Mouse (Mus musculus) forebrain, embryonic 16.5 days (tissue): ENCODE data around the gene Nars2. TPM values are rescaled to one million over a fixed set of nuclear protein-coding genes. Genes with fewer than 3 reads are reported as not detected.
A peak's percentile ranks its signal among the peaks of the same experiment; 100 is the strongest.

Source experiments
- ATAC-seq: fragments of 200-750 bp; cut with Nextera tagmentation; 2 replicates; pipeline ENCODE4 v1.8.0; 2017; ENCODE audit warnings: mild to moderate bottlenecking, moderate library complexity
- H3K27ac ChIP-seq: fragments of 300-500 bp; sonication (generic); 2 replicates; pipeline ENCODE4 v1.5.1; 2014; ENCODE audit warnings: low read length, control low read depth
- H3K27me3 ChIP-seq: fragments of 300-500 bp; sonication (generic); replicated peaks from 2 replicates; pipeline ENCODE4 v1.6.1; 2014; ENCODE audit warnings: low read length; ENCODE audit not compliant: control insufficient read depth, insufficient read depth
- H3K36me3 ChIP-seq: fragments of 300-500 bp; sonication (generic); 2 replicates; pipeline ENCODE4 v1.6.1; 2014; ENCODE audit not compliant: control insufficient read depth, insufficient read depth
- H3K4me1 ChIP-seq: fragments of 300-500 bp; sonication (generic); replicated peaks from 2 replicates; pipeline ENCODE4 v1.6.1; 2014; ENCODE audit warnings: low read length; ENCODE audit not compliant: control insufficient read depth, insufficient read depth
- H3K4me2 ChIP-seq: fragments of 300-500 bp; sonication (generic); 2 replicates; pipeline ENCODE4 v1.6.1; 2014; ENCODE audit warnings: mild to moderate bottlenecking, low read length, control low read depth
- H3K4me3 ChIP-seq: fragments of 300-500 bp; sonication (generic); replicated peaks from 2 replicates; pipeline ENCODE4 v1.5.1; 2014; ENCODE audit warnings: mild to moderate bottlenecking, low read length, control low read depth
- H3K9ac ChIP-seq: fragments of 300-500 bp; sonication (generic); replicated peaks from 2 replicates; pipeline ENCODE4 v1.6.1; 2014; ENCODE audit warnings: low read depth, low read length, control low read depth
- H3K9me3 ChIP-seq: fragments of 300-500 bp; sonication (generic); 2 replicates; pipeline ENCODE4 v1.6.1; 2016; ENCODE audit warnings: low read length; ENCODE audit not compliant: control insufficient read depth
- WGBS: fragments of 180-500 bp; shearing (Covaris S2); extraction: QIAGEN DNeasy Blood & Tissue Kit; methylation state at CpG from one replicate; pipeline ENCODE4 v1.1.7; 2014; 5-methylcytosine and 5-hydroxymethylcytosine counted together
- polyA plus RNA-seq: library from polyadenylated mRNA; unstranded; fragments of >200 nt; fragmentation: Nextera tagmentation; extraction: Ambion mirVana; gene quantifications from 2 replicates; pipeline ENCODE4 v1.2.1, GENCODE M21; 2015

The Nars2 gene
- polyA plus RNA-seq, 1 experiment from 2014 or later, result 22.2 TPM

DNA sequence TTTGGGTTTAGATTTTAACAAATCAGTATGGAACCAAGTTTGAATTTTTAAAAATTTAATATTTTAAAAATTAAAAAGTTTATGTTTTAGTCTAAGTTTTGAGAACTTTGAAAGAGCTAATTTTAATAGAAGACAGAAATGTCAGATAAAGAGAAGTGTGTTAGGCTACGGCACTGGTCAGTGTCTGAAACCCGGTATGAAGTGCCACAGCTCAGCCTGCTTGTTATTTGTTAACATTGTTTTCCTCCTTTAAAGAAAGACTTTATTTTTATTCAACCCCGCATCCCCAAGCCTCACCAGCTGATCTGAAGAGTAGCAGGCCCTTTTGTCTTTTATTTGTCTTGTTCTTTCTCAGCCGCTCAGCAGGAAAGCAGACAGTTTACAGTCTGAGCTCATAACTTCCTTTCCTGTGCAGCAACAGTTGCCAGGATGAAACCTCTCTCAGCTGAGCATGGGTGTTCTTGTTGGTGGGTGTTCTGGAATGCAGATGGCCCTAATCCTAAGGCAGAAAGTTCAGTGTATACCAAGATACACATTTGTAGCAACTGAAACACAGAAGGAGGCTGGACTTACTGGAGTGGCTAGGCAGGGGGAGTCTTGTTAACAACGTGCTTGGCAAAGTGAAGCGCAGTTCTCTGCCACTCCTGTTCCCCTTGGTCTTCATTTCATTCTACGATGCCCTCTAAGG is 32.5 kb downstream of the Nars2 start:
- no peak; the same call in 1 of the 2 replicates for ATAC-seq
- H3K27ac ChIP-seq, result no peak overlapping the region
- H3K9me3 ChIP-seq, result no peaks in the 10 kb centered on the region
- H3K4me1 ChIP-seq, result peaks cover 13% of the 10 kb centered on the region
- no peak overlapping the region for H3K4me2 ChIP-seq
- 27% methylated on average over 7 of the region's 7 CpGs for WGBS
- no peaks in the 10 kb centered on the region for H3K27me3 ChIP-seq
- no peaks in the 10 kb centered on the region for H3K36me3 ChIP-seq
- no peak overlapping the region for H3K9ac ChIP-seq
- H3K4me3 ChIP-seq, result no peak overlapping the region

DNA sequence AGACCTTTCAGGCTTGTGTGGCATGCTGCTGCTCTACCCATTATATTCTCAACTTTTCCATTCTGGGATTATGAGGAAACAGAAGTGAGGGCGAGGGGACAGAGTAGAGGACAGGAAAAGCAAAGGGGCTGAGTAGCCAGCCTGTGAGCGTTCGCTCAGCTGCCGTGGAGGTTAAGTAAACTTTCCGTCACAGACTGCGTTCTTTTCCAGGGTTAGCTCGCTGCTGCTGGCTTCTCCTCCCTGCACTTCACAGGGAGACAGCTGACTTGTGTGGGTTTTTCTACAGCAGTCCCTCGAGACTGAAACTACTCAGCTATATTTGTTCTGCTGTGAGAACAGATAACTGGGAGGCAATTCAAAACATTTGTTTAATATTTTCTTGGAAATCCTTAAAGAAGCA is 34.5 kb downstream of the Nars2 start:
- Histone ChIP-seq H3K4me2 (no peak overlapping the region), H3K27ac (no peak overlapping the region), H3K9ac (no peak overlapping the region), H3K9me3 (no peaks in the 10 kb centered on the region), H3K4me3 (no peak overlapping the region), H3K27me3 (no peaks in the 10 kb centered on the region), H3K36me3 (no peaks in the 10 kb centered on the region), H3K4me1 (peaks cover 13% of the 10 kb centered on the region)
- 41% methylated on average over 8 of the region's 8 CpGs for WGBS
- ATAC-seq, result no peak

DNA sequence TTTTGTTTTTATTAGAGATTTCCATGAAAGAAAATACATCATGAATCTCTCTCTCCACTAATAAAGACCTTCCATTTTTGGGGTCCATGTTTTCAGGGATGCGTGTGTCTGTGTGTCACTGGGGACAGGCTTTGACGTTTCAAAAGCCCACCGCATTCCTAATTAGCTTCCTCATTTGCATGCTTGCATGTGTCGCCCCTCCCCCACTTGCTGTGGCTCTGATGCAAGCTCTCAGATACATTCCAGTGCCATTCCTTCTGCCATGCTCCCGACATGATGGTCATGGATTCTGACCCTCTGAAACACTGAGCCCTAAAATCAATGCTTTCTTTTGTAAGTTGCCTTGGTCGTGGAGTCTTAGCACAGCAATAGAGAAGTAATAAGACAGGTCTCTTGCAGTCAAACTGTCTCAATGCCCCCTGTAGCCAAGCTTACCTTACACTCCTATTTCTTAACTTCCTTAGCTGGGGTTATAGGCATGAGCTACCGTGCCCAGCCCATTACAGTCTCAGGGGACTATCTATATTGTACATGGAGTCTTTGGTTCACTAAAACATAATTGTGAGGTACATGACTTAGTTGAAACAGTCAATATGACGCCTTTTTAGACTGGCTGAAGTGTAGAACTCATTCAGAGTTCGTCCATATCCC is 35.6 kb downstream of the Nars2 start:
- Histone ChIP-seq H3K4me2 (peak overlapping the region; percentile 24), H3K9ac (no peak overlapping the region), H3K36me3 (no peaks in the 10 kb centered on the region), H3K9me3 (no peaks in the 10 kb centered on the region), H3K4me3 (no peak overlapping the region), H3K4me1 (peaks cover 13% of the 10 kb centered on the region), H3K27ac (no peak overlapping the region), H3K27me3 (no peaks in the 10 kb centered on the region)
- WGBS, result 21% methylated on average over 9 of the region's 9 CpGs
- ATAC-seq, result peak; percentile 78

DNA sequence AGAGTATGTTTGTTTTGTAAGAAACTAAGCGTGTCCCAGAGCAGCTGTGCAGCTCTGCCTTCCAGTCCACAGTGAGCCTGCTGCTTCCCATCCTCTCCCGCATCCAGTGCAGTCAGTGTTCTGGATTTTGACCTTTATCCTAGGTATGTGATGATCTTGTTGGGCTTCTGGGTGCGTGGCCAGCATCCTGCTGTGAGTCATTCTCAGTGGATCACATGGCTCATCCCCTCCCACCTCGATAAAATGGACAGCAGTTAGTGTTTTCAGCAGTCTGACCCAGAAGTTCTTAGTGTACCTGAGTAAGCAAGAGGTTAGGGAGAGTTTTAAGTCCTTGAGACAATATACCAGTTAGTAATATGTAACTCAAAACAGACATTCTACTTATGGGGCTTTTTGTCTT is 36.4 kb downstream of the Nars2 start:
- Histone ChIP-seq H3K9me3 (no peaks in the 10 kb centered on the region), H3K4me1 (peaks cover 13% of the 10 kb centered on the region), H3K9ac (no peak overlapping the region), H3K27ac (no peak overlapping the region), H3K27me3 (no peaks in the 10 kb centered on the region), H3K4me2 (no peak overlapping the region), H3K36me3 (no peaks in the 10 kb centered on the region), H3K4me3 (no peak overlapping the region)
- no peak for ATAC-seq
- WGBS, result 75% methylated on average over 4 of the region's 4 CpGs

DNA sequence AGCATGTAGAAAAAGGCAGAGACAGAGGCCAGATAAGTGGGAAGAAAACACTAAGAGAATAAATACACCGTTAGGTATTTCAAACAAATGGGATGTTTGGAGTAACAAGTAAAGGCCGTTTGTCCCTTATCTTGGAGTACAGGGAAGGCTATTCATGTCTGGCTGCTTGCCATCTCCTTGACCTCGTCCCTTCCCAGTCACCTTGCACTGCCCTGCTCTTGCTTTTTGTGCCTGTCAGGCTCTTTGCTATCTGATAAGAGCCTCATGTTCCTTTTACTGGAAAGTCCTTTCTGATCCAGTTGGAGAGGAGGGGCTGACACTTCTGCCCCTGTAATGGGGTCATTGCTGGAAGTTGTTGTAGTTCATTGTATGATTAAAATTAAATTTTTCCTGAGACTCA is 61.7 kb downstream of the Nars2 start:
- Histone ChIP-seq H3K4me2 (no peak overlapping the region), H3K9ac (no peak overlapping the region), H3K4me1 (no peaks in the 10 kb centered on the region), H3K9me3 (no peaks in the 10 kb centered on the region), H3K27me3 (no peaks in the 10 kb centered on the region), H3K27ac (no peak overlapping the region), H3K36me3 (no peaks in the 10 kb centered on the region), H3K4me3 (no peak overlapping the region)
- 64% methylated on average over 3 of the region's 3 CpGs for WGBS
- no peak for ATAC-seq

DNA sequence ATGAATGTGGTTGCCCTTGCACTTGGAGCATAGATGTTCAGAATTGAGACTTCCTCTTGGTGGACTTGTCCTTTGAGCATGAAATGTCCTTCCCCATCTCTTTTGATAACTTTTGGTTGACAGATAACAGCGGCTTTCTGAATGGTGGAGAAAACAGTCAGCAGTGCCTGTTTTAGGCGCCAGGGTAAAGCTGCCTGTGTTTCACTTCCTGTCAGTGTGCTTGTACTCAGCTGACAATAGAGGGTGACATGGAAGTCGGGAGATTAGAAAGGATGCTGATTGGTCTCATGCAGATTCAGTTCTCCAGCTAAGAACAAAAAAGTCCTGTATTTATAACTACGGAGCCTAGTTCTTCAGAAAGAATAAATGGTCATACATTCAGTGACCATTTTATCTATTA is 66.7 kb downstream of the Nars2 start:
- no peak overlapping the region for H3K4me3 ChIP-seq
- H3K27ac ChIP-seq, result no peak overlapping the region
- H3K27me3 ChIP-seq, result no peaks in the 10 kb centered on the region
- no peaks in the 10 kb centered on the region for H3K9me3 ChIP-seq
- WGBS, result 47% methylated on average over 4 of the region's 4 CpGs
- H3K36me3 ChIP-seq, result no peaks in the 10 kb centered on the region
- ATAC-seq, result no peak
- H3K4me1 ChIP-seq, result no peaks in the 10 kb centered on the region
- no peak overlapping the region for H3K4me2 ChIP-seq
- no peak overlapping the region for H3K9ac ChIP-seq

DNA sequence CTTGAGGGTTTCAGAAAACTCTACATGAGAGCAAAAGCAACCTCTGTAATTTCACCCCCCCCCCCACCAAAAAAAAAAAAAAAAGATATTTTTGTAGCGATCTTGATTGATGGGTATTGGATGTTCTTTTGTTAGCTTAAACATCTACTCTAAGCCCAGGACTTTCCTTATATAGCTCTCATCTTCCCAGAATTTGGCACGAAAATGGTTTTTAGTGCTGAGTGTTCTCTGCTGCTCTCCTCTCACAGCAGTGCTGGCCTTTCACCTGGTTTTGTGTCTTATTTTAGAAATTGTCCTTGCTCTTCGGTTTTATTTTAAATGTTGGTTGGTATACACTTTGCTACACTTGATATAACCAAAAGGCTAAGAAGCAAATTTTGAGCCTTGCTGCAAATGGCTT is 67.1 kb downstream of the Nars2 start:
- Histone ChIP-seq H3K27me3 (no peaks in the 10 kb centered on the region), H3K36me3 (no peaks in the 10 kb centered on the region), H3K9ac (no peak overlapping the region), H3K27ac (no peak overlapping the region), H3K4me3 (no peak overlapping the region), H3K4me1 (no peaks in the 10 kb centered on the region), H3K9me3 (no peaks in the 10 kb centered on the region), H3K4me2 (no peak overlapping the region)
- WGBS, result 86% methylated on average over 3 of the region's 3 CpGs
- no peak for ATAC-seq

DNA sequence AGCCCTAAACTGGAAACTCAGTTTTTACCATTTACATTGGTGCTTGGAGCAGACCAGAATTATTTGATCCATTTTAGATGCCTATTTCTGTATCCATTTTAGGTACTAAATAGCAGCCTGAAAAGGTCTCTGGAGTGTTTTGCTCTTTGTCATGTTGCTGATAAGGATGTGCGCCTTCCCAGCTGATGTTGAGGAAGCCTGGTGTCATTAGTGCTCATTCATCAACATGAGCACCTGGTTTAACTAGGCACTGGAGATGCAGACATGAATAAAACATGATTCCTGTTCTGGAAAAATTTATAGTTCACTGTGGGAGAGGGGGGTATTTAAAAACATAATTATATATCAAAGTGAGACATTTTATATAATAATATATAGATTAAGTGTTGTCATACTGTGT is 68.0 kb downstream of the Nars2 start:
- no peaks in the 10 kb centered on the region for H3K27me3 ChIP-seq
- no peak overlapping the region for H3K4me3 ChIP-seq
- H3K36me3 ChIP-seq, result no peaks in the 10 kb centered on the region
- no peak overlapping the region for H3K9ac ChIP-seq
- no peak overlapping the region for H3K27ac ChIP-seq
- no peak overlapping the region for H3K4me2 ChIP-seq
- peak; percentile 55; the same call in 1 of the 2 replicates for ATAC-seq
- H3K4me1 ChIP-seq, result no peaks in the 10 kb centered on the region
- no peaks in the 10 kb centered on the region for H3K9me3 ChIP-seq
- 69% methylated on average over 1 of the region's 1 CpGs for WGBS

DNA sequence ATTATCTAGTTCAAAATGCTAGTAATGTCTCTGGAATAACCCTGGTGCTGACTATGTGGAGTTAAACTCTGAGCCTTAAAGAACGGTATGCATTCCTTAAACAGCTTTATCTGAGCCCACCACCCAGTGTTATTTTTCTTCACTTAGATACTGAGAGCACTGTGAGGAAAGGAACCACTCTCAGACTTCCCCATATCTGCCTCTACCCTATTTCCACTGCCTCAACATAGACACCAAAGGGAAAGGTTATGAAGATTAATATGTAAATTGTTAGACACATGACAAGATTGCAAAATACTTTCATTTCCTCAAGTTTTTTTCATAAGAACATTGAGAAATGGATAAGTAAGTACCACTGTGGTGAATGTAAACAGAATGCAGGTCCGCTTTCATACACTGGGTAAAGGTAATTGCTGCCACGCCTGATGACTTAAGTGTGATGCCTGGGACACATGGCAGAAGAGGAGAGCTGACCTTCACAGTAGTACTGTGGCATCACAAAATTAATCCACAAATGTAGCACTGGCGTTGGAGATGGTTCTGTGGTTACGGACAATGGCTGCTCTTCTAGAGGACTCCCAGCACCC is 75.6 kb downstream of the Nars2 start:
- no peaks in the 10 kb centered on the region for H3K36me3 ChIP-seq
- no peak overlapping the region for H3K4me2 ChIP-seq
- no peak overlapping the region for H3K27ac ChIP-seq
- no peaks in the 10 kb centered on the region for H3K4me1 ChIP-seq
- no peak overlapping the region for H3K4me3 ChIP-seq
- no peak overlapping the region for H3K9ac ChIP-seq
- WGBS, result 99% methylated on average over 5 of the region's 5 CpGs
- H3K9me3 ChIP-seq, result no peaks in the 10 kb centered on the region
- no peaks in the 10 kb centered on the region for H3K27me3 ChIP-seq
- ATAC-seq, result no peak
